Mouse (Mus musculus): Measurements from ENCODE around the gene Ppp2r1a.

The Ppp2r1a gene

GRCm38 (mm10) chr17:20944985-20945891, at the start of gene Ppp2r1a:
Gene Ppp2r1a (plus strand): TSS chr17:20945311.
- peak; percentile 100 for DNase-seq (ENCODE audit: low spot score)

GRCm38 (mm10) chr17:20904991-20905390, 40.1 kb upstream of the Ppp2r1a start, which contains the start of gene Vmn1r231:
Gene Vmn1r231 (minus strand): TSS chr17:20905091.
- DNase-seq (ENCODE audit: low spot score): no peak

GRCm38 (mm10) chr17:20919614-20920013, 25.5 kb upstream of the Ppp2r1a start, which contains the start of gene Vmn1r232:
Gene Vmn1r232 (minus strand): TSS chr17:20919714.
- no peak for DNase-seq (ENCODE audit: low spot score)

- DNase-seq (ENCODE audit: low spot score): no peak
Observed at GRCm38 (mm10) chr17:20944226-20944625, 885 bp upstream of the Ppp2r1a start.

GRCm38 (mm10) chr17:20946026-20946565, 985 bp downstream of the Ppp2r1a start:
- no peak for DNase-seq (ENCODE audit: low spot score)

- DNase-seq (ENCODE audit: low spot score): no peak
Observed at GRCm38 (mm10) chr17:20946636-20947035, 1.5 kb downstream of the Ppp2r1a start.

- DNase-seq (ENCODE audit: low spot score): no peak
Observed at GRCm38 (mm10) chr17:20960386-20960785, 15.3 kb downstream of the Ppp2r1a start.

GRCm38 (mm10) chr17:20965421-20965820, 20.3 kb downstream of the Ppp2r1a start:
- no peak for DNase-seq (ENCODE audit: low spot score)

GRCm38 (mm10) chr17:20966681-20967080, 21.6 kb downstream of the Ppp2r1a start:
- no peak for DNase-seq (ENCODE audit: low spot score)

GRCm38 (mm10) chr17:20993716-20994115, 48.6 kb downstream of the Ppp2r1a start:
- DNase-seq (ENCODE audit: low spot score): no peak

- DNase-seq (ENCODE audit: low spot score): no peak
Observed at GRCm38 (mm10) chr17:20996364-20996763, 51.3 kb downstream of the Ppp2r1a start, which contains the start of gene Vmn1r233. Gene Vmn1r233 (minus strand): TSS chr17:20996464.

- peak; percentile 74 for DNase-seq (ENCODE audit: low spot score)
Observed at GRCm38 (mm10) chr17:21008382-21009331, 63.5 kb downstream of the Ppp2r1a start, which contains the start of gene Zfp160. Gene Zfp160 (plus strand): TSS chr17:21008903.

- no peak for DNase-seq (ENCODE audit: low spot score)
Observed at GRCm38 (mm10) chr17:21009726-21010125, 64.6 kb downstream of the Ppp2r1a start.

Measured in layer of hippocampus, adult 9-10 months (tissue).